Mouse (Mus musculus) spleen, adult 2 months (tissue): ENCODE data around the gene 1810010H24Rik.

Experiments
- CTCF ChIP-seq: fragments of 200-500 bp; IDR thresholded peaks from 2 replicates; pipeline ENCODE4 v1.5.1; 2011; ENCODE audit warnings: mild to moderate bottlenecking, inconsistent platforms; ENCODE audit not compliant: insufficient read depth, insufficient read length, insufficient replicate concordance; ENCODE audit errors: extremely low read depth
- POLR2A ChIP-seq: fragments of 200-500 bp; IDR thresholded peaks from 2 replicates; pipeline ENCODE4 v1.6.1; 2011; ENCODE audit warnings: low read depth, low read length, inconsistent platforms

DNA sequence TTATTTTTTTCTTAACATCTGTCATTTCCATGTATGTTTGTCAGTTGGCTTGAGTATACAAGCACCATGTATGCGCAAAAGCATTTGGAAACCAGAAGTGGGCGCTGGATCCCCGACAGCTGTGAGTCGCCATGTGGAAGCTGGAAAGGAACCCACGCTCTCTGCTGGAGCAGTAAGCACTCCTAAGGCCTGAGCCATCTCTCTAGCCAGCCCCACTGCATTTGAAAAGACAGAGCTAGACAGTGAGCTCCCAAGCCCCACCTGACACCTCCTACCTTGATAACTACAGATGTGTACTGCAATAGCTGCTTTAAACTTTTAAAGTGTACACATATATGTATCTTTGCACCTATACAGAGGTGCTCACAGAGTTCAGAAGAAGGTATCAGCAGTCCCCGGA lies 31.9 kb downstream of the 1810010H24Rik start:
- TF ChIP-seq POLR2A, result no peak
- TF ChIP-seq CTCF, result no peak
